Mouse (Mus musculus): ENCODE measurements at regions not wholly inside any gene's neighbourhood (a gene's known extent, or its start where the extent isn't known, plus 50 kb on each side); places are given as distances from the start of the nearest gene placed in this dataset.

DNA sequence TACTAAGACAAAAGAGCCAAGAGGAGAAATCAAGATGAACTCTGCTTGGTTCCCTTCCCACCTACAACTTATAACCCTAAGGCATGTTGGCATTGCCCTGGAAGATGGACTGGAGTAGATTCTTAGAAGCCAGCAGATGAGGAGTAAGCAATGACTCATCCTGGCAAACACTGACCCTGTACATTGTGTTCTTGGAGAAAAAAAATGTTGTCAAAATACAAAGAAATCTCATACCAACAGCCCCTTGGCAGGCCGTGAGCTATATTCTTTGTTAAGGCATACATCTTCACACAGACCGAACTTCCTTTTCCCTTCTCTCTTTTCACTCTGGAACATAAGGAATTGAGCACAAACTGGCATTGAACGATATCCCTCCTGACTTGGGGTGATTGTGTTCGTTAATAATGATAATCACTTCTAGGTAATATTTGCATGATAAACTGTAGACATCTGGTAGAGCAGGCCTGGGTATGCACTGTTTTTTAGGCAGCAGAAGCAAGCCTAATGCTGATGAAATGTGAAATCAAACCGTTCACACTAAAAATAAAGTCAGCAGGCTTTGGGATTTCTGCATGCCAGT lies 787.7 kb downstream of the Tmem114 start:
- H3K4me1 ChIP-seq: peaks cover 34% of the 10 kb centered on the region
- no peak overlapping the region for H3K4me3 ChIP-seq
- no peak for ATAC-seq
- 32% methylated on average over 5 of the region's 5 CpGs for WGBS
- H3K4me2 ChIP-seq: no peak overlapping the region
- no peak overlapping the region for H3K27ac ChIP-seq
- H3K27me3 ChIP-seq: no peaks in the 10 kb centered on the region
- no peaks in the 10 kb centered on the region for H3K9me3 ChIP-seq (replicated peaks)
- H3K9ac ChIP-seq: no peak overlapping the region
- H3K36me3 ChIP-seq (ENCODE audit: poor library complexity, severe bottlenecking): no peaks in the 10 kb centered on the region

DNA sequence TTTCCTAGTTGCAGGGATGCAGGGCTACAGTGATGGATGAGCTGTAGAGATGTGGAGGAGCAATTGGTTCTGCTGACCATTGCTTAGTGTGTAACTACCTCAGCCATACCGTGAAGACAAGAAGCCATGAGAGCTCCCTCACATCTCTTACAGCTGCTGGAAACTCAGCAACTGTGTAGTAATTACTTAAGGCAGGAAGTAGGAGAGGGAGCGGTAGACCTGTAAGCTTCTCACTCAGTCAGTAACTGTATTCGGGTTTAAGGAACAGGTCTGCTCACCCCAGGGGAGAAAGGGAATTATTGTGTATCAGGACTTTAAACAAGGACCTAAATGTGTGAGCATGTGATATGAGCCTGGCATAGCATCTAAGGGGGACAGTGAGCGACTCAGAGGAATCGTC lies 788.6 kb downstream of the Tmem114 start:
- WGBS: 74% methylated on average over 5 of the region's 5 CpGs
- no peaks in the 10 kb centered on the region for H3K9me3 ChIP-seq (replicated peaks)
- no peak overlapping the region for H3K27ac ChIP-seq
- peaks cover 34% of the 10 kb centered on the region for H3K4me1 ChIP-seq
- H3K4me3 ChIP-seq: no peak overlapping the region
- no peak overlapping the region for H3K4me2 ChIP-seq
- no peak for ATAC-seq
- H3K27me3 ChIP-seq: no peaks in the 10 kb centered on the region
- H3K9ac ChIP-seq: no peak overlapping the region
- H3K36me3 ChIP-seq (ENCODE audit: poor library complexity, severe bottlenecking): no peaks in the 10 kb centered on the region

DNA sequence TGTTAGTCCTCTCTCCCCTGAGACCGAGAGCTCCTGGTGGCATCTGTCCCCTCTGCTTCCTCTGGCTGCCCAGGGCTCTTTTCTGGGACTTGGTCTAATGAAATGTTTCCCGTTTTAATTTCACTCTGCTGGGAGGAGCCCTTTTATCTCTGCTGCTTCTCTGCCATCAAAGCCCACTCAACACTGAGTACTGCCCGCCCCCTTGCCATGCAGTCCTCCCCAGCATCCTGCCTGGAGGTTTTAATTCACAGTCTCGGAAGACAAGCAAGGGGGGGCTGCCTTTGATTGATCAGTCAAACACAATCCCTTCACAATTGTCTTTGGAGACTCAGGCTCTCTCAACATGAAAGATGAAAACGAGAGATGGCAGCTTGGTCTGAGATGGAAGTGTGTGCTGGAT lies 792.5 kb downstream of the Tmem114 start:
- Histone ChIP-seq H3K27me3 (no peaks in the 10 kb centered on the region), H3K36me3 (ENCODE audit: poor library complexity, severe bottlenecking) (no peaks in the 10 kb centered on the region), H3K9me3 (replicated peaks) (no peaks in the 10 kb centered on the region), H3K4me1 (peaks cover 13% of the 10 kb centered on the region), H3K4me3 (no peak overlapping the region), H3K9ac (no peak overlapping the region), H3K27ac (no peak overlapping the region), H3K4me2 (no peak overlapping the region)
- WGBS: 9% methylated on average over 5 of the region's 5 CpGs
- 0 out of 2 replicates have a peak, but pooled peaks have one; percentile 51 for ATAC-seq

DNA sequence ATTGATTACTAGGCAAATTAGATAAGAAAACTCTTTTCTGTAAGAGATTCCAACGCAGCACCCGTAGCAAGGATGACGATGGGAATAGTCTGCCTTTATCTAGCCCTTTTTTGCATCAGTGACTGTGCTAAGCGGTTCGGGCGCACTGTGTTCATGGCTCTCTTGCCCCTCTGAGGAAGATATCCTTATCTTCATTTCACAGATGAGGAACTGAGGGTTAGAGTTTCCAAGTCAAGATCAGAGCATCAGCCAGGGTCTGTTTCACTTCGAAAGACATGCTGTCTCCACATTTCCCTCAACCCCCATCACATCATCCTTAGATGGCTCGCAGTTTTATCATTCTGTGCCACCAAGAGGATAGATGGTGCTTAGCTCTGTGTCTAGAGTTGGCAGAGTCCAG lies 796.6 kb downstream of the Tmem114 start:
- no peaks in the 10 kb centered on the region for H3K36me3 ChIP-seq (ENCODE audit: poor library complexity, severe bottlenecking)
- no peak for ATAC-seq
- peaks cover 7% of the 10 kb centered on the region for H3K4me1 ChIP-seq
- no peak overlapping the region for H3K9ac ChIP-seq
- no peaks in the 10 kb centered on the region for H3K9me3 ChIP-seq (replicated peaks)
- no peaks in the 10 kb centered on the region for H3K27me3 ChIP-seq
- no peak overlapping the region for H3K4me2 ChIP-seq
- 91% methylated on average over 8 of the region's 8 CpGs for WGBS
- no peak overlapping the region for H3K4me3 ChIP-seq
- no peak overlapping the region for H3K27ac ChIP-seq

DNA sequence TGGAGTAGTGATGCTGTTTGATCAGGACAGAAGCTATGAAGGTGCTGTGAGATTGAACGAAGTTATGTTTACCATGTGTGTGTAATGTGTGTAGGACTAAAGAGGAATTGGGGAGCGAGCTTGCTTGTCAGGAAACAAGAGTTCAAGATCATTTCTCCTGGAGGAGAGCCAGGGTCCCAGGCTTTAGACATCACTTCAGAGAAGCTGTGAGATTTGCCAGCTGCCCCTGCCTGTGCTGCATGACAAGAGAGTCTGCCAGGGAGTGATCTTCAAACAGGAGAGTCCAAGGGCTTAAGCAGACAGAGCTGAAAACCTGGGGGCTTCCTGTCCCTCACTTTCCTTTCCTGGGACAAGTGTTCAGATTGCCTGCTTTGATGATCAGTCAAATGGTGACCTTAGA lies 818.3 kb downstream of the Tmem114 start:
- H3K27ac ChIP-seq: no peak overlapping the region
- WGBS: 81% methylated on average over 2 of the region's 2 CpGs

DNA sequence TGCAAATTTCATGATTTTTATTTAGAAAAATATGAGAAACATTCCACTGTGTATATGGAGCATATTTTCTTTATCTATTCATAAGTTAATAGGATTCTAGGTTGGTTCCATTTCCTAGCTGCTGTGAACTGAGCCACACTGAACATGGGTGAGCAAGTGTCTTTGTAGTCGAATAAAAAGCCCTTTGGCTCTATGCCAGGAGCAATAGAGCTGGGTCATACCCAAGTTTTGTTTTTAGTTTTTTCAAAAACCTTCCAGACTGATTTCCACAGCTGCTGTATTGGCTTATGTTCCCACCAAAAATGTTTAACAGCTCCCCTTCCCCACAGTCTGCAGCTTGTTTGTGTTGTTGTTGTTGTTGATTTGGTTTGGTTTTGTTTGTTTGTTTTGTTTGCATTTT lies 822.5 kb downstream of the Tmem114 start:
- 12% methylated on average over 1 of the region's 1 CpGs for WGBS
- H3K27me3 ChIP-seq: no peaks in the 10 kb centered on the region
- H3K9ac ChIP-seq: no peak overlapping the region
- peak; percentile 38; the same call in 1 of the 2 replicates for ATAC-seq
- H3K4me1 ChIP-seq: 0 out of 2 replicates have a peak, but pooled peaks cover 9% of the 10 kb centered on the region
- H3K4me2 ChIP-seq: no peak overlapping the region
- no peak overlapping the region for H3K27ac ChIP-seq
- H3K9me3 ChIP-seq (replicated peaks): no peaks in the 10 kb centered on the region
- no peaks in the 10 kb centered on the region for H3K36me3 ChIP-seq (ENCODE audit: poor library complexity, severe bottlenecking)
- H3K4me3 ChIP-seq: no peak overlapping the region

More for the DNA sequence above, 818.3 kb downstream of the Tmem114 start:
- no peak overlapping the region for H3K4me3 ChIP-seq
- 0 out of 2 replicates have a peak, but pooled peaks cover 9% of the 10 kb centered on the region for H3K4me1 ChIP-seq
- H3K36me3 ChIP-seq (ENCODE audit: poor library complexity, severe bottlenecking): no peaks in the 10 kb centered on the region
- no peaks in the 10 kb centered on the region for H3K27me3 ChIP-seq
- no peak overlapping the region for H3K4me2 ChIP-seq
- no peak overlapping the region for H3K9ac ChIP-seq
- H3K9me3 ChIP-seq (replicated peaks): no peaks in the 10 kb centered on the region
- ATAC-seq: no peak

DNA sequence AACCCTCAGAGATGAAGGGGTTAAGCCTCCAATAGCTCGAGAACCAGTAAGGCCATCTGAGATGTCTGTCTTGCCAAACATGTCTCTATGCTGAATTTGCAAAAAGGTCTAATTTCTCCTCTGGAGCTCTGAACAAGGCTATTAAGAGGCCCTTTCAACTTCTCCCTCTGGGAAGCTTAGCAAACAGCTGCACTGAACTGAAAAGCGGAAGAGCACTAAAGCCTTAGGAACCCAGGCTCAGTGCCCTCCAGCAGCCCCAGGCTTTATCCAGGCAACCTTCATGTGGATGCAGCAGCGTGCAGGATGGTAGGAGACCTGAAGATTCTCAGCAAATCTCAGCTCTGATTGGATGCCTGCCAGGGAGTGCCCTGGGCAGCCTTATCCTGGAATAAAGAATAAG lies 850.1 kb downstream of the Tmem114 start:
- Histone ChIP-seq H3K4me3 (no peak overlapping the region), H3K9ac (no peak overlapping the region), H3K4me1 (peaks cover 7% of the 10 kb centered on the region; the same call in 1 of the 2 replicates), H3K27ac (no peak overlapping the region), H3K27me3 (no peaks in the 10 kb centered on the region), H3K36me3 (ENCODE audit: poor library complexity, severe bottlenecking) (no peaks in the 10 kb centered on the region), H3K9me3 (replicated peaks) (no peaks in the 10 kb centered on the region), H3K4me2 (no peak overlapping the region)
- ATAC-seq: no peak
- WGBS: 25% methylated on average over 3 of the region's 3 CpGs

DNA sequence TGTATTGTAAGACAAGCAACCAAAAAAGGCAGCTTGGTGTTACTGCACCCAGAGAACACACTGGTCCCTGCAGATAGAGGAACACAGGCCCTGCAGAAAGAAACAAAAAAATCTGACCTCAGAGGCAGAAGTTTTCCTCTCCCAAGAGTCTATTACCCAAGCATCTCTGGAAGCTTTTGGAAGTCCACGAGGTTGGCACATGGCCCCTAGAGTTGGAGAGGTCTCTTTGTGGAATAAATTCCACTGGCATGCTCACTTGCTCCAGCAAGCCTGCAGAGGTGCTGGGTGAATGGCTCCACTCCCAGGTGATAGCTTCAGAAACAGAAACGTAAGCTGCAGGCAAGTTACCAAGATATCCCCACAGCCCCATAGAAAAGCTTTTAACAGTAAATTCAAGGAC lies 864.1 kb downstream of the Tmem114 start:
- no peaks in the 10 kb centered on the region for H3K9me3 ChIP-seq (replicated peaks)
- no peaks in the 10 kb centered on the region for H3K4me1 ChIP-seq
- WGBS: 70% methylated on average over 2 of the region's 2 CpGs
- H3K4me2 ChIP-seq: no peak overlapping the region
- no peaks in the 10 kb centered on the region for H3K27me3 ChIP-seq
- H3K4me3 ChIP-seq: no peak overlapping the region
- no peak overlapping the region for H3K27ac ChIP-seq
- no peak for ATAC-seq
- H3K36me3 ChIP-seq (ENCODE audit: poor library complexity, severe bottlenecking): no peaks in the 10 kb centered on the region
- no peak overlapping the region for H3K9ac ChIP-seq

DNA sequence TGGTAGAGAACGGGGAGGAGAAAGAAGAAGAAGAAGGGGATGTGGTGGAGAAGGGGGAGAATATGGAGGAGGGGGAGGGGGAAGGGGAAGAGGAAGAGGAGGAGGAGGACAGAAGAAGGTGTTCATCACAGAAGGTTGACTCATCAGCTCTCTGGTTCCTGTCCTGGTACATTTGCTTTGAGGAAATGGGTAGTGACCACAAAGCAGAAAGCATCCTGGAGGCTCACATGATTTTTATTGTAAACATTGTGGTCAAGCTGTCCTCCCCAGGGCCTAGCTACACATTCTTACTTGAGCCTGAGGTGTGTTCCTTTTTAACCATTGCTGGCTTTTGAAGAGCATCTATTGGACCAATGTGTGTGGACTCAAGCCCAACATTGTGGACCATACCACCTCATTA lies 865.8 kb downstream of the Tmem114 start:
- no peak overlapping the region for H3K4me2 ChIP-seq
- no peak overlapping the region for H3K4me3 ChIP-seq
- no peaks in the 10 kb centered on the region for H3K36me3 ChIP-seq (ENCODE audit: poor library complexity, severe bottlenecking)
- H3K27me3 ChIP-seq: no peaks in the 10 kb centered on the region
- H3K9ac ChIP-seq: no peak overlapping the region
- no peak overlapping the region for H3K27ac ChIP-seq
- no peaks in the 10 kb centered on the region for H3K9me3 ChIP-seq (replicated peaks)
- ATAC-seq: no peak
- WGBS: 88% methylated on average over 1 of the region's 1 CpGs
- H3K4me1 ChIP-seq: no peaks in the 10 kb centered on the region

DNA sequence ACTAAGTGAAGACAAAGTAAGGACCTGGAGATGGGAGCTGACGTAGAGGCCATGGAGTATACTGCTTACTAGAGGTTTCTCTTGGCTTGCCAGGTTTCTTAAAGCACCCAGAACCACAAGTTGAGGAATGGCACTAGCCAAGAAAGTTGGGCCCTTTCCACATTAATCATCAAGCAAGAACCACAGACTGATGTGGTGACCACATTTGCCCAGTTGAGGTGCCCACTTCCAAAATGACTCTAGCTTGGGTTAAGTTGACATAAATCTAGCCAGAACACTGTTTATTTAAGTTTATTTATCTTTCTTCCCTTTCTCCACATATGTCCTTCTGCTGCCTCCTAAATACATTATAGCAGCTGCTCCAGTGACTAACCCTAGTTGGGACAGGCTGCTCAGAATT lies 866.3 kb downstream of the Tmem114 start:
- Histone ChIP-seq H3K4me2 (no peak overlapping the region), H3K4me1 (no peaks in the 10 kb centered on the region), H3K36me3 (ENCODE audit: poor library complexity, severe bottlenecking) (no peaks in the 10 kb centered on the region), H3K27ac (no peak overlapping the region), H3K9ac (no peak overlapping the region), H3K4me3 (no peak overlapping the region), H3K27me3 (no peaks in the 10 kb centered on the region), H3K9me3 (replicated peaks) (no peaks in the 10 kb centered on the region)
- no peak for ATAC-seq
- 96% methylated on average over 1 of the region's 1 CpGs for WGBS

DNA sequence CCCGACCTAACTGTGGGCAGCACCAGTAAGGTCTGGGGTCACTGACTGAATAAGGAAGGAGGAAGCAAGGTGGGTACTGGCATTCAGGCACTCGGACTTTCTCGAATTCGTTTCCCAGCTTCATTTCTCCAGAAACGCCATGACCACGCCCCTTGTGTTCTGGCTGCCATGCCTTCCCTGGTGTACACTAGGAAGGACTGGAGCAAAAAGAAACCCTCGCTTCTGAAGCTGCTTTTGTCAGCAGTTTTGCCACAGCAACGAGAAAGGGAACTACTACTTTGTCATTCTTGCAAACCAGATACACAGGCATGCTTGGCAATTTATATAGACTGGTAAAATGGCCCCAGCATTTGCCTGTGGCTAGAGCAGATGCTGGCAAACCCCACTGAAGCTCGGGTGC lies 869.0 kb downstream of the Tmem114 start:
- no peak overlapping the region for H3K4me2 ChIP-seq
- no peak overlapping the region for H3K4me3 ChIP-seq
- no peaks in the 10 kb centered on the region for H3K4me1 ChIP-seq
- WGBS: 94% methylated on average over 9 of the region's 9 CpGs
- no peak overlapping the region for H3K27ac ChIP-seq
- H3K9ac ChIP-seq: no peak overlapping the region
- H3K27me3 ChIP-seq: no peaks in the 10 kb centered on the region
- H3K9me3 ChIP-seq (replicated peaks): no peaks in the 10 kb centered on the region
- ATAC-seq: no peak
- no peaks in the 10 kb centered on the region for H3K36me3 ChIP-seq (ENCODE audit: poor library complexity, severe bottlenecking)

DNA sequence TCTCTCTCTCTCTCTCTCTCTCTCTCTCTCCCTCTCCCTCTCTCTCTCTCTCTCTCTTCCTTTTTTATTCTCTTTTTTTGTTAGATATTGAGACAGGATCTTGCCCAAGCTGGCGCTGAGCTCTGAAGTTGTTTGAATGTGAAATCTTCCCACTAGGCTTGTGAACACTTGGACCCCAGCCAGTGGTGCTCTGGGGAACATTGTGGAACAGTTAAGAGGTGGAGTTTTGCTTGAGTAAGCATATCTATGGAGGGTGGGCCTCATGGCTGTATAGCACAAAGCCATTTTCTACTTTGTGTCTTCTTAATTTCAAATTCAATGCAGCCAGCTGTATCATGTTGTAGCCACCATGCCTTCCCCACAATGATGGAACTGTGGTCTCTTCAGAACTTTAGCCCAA lies 875.4 kb downstream of the Tmem114 start:
- Histone ChIP-seq H3K4me2 (no peak overlapping the region), H3K27ac (no peak overlapping the region), H3K9me3 (replicated peaks) (no peaks in the 10 kb centered on the region), H3K4me1 (0 out of 2 replicates have a peak, but pooled peaks cover 4% of the 10 kb centered on the region), H3K27me3 (no peaks in the 10 kb centered on the region), H3K4me3 (no peak overlapping the region), H3K36me3 (ENCODE audit: poor library complexity, severe bottlenecking) (no peaks in the 10 kb centered on the region), H3K9ac (no peak overlapping the region)
- ATAC-seq: no peak
- 58% methylated on average over 1 of the region's 1 CpGs for WGBS

DNA sequence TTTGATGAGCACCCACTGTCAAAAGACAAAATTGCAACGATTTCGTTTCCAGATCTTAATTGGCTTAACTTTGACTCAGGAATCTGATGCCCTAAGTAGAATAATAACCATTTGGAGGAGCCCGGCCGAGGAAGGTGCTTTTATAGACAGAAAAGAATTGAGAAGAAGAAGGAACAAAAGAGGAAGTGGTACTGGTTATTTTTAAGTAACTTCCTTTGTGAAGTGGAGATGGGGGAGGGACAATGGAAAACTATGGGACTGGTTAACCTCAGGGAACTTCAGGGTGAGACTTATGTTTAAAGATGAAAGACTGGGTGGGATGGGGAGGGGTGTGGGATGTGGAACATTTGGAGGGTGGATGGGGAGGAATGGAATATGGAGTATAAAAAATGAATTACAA lies 880.9 kb downstream of the Tmem114 start:
- 8% methylated on average over 4 of the region's 4 CpGs for WGBS

More for the DNA sequence above, 880.9 kb downstream of the Tmem114 start:
- Histone ChIP-seq H3K4me2 (no peak overlapping the region), H3K9me3 (replicated peaks) (no peaks in the 10 kb centered on the region), H3K4me3 (no peak overlapping the region), H3K9ac (no peak overlapping the region), H3K4me1 (no peaks in the 10 kb centered on the region), H3K27ac (no peak overlapping the region), H3K36me3 (ENCODE audit: poor library complexity, severe bottlenecking) (no peaks in the 10 kb centered on the region), H3K27me3 (no peaks in the 10 kb centered on the region; the same call in 1 of the 2 replicates)
- ATAC-seq: no peak

Data from forebrain, embryonic 13.5 days (tissue).